Mouse (Mus musculus): ENCODE results near the gene Cenpp. TPM values are rescaled to one million over a fixed set of nuclear protein-coding genes. Genes with fewer than 3 reads are reported as not detected.

The Cenpp gene
- polyA plus RNA-seq, 1 experiment from 2014 or later: 3.8 TPM

- WGBS: 91% methylated on average over 4 of the region's 4 CpGs
Observed at GRCm38 (mm10) chr13:49530636-49531035, 121.9 kb downstream of the Cenpp start.

GRCm38 (mm10) chr13:49526235-49526634, 126.3 kb downstream of the Cenpp start:
- Histone ChIP-seq H3K27ac (ENCODE audit: low read length) (no peak overlapping the region), H3K36me3 (ENCODE audit: insufficient read depth, low read length) (no peaks in the 10 kb centered on the region), H3K4me2 (replicated peaks; ENCODE audit: low read depth, low read length) (no peak overlapping the region), H3K9me3 (ENCODE audit: low read length) (no peaks in the 10 kb centered on the region), H3K4me1 (ENCODE audit: insufficient read depth, low read depth, low read length) (no peaks in the 10 kb centered on the region), H3K27me3 (replicated peaks; ENCODE audit: insufficient read depth, low read length) (no peaks in the 10 kb centered on the region), H3K9ac (replicated peaks; ENCODE audit: low read depth) (no peak overlapping the region), H3K4me3 (ENCODE audit: low read depth, low read length) (no peak overlapping the region)
- ATAC-seq: peak; percentile 71
- no peak for TF ChIP-seq CTCF (IDR thresholded peaks at IDR 0.05)
- TF ChIP-seq EP300 (IDR thresholded peaks at IDR 0.05): peak; percentile 59
- 64% methylated on average over 2 of the region's 2 CpGs for WGBS
- DNase-seq (ENCODE audit: low spot score): peak; percentile 79

More at GRCm38 (mm10) chr13:49530636-49531035, 121.9 kb downstream of the Cenpp start:
- H3K9ac ChIP-seq (replicated peaks; ENCODE audit: low read depth): no peak overlapping the region
- no peaks in the 10 kb centered on the region for H3K27me3 ChIP-seq (replicated peaks; ENCODE audit: insufficient read depth, low read length)
- no peaks in the 10 kb centered on the region for H3K9me3 ChIP-seq (ENCODE audit: low read length)
- no peak overlapping the region for H3K27ac ChIP-seq (ENCODE audit: low read length)
- H3K4me2 ChIP-seq (replicated peaks; ENCODE audit: low read depth, low read length): no peak overlapping the region
- no peaks in the 10 kb centered on the region for H3K36me3 ChIP-seq (ENCODE audit: insufficient read depth, low read length)
- DNase-seq (ENCODE audit: low spot score) (no peak), ATAC-seq (no peak)
- no peak overlapping the region for H3K4me3 ChIP-seq (ENCODE audit: low read depth, low read length)
- TF ChIP-seq CTCF (IDR thresholded peaks at IDR 0.05): no peak
- TF ChIP-seq EP300 (IDR thresholded peaks at IDR 0.05): no peak
- no peaks in the 10 kb centered on the region for H3K4me1 ChIP-seq (ENCODE audit: insufficient read depth, low read depth, low read length)

- Histone ChIP-seq H3K9me3 (ENCODE audit: low read length) (no peaks in the 10 kb centered on the region), H3K27me3 (replicated peaks; ENCODE audit: insufficient read depth, low read length) (no peaks in the 10 kb centered on the region), H3K4me1 (ENCODE audit: insufficient read depth, low read depth, low read length) (no peaks in the 10 kb centered on the region), H3K4me2 (replicated peaks; ENCODE audit: low read depth, low read length) (no peak overlapping the region), H3K27ac (ENCODE audit: low read length) (no peak overlapping the region), H3K9ac (replicated peaks; ENCODE audit: low read depth) (no peak overlapping the region), H3K36me3 (ENCODE audit: insufficient read depth, low read length) (no peaks in the 10 kb centered on the region), H3K4me3 (ENCODE audit: low read depth, low read length) (no peak overlapping the region)
- peak; percentile 73 for ATAC-seq
- no peak for TF ChIP-seq CTCF (IDR thresholded peaks at IDR 0.05)
- no peak for TF ChIP-seq EP300 (IDR thresholded peaks at IDR 0.05)
- DNase-seq (ENCODE audit: low spot score): peak; percentile 30
- 21% methylated on average over 2 of the region's 2 CpGs for WGBS
Observed at GRCm38 (mm10) chr13:49518761-49519160, 133.8 kb downstream of the Cenpp start.

GRCm38 (mm10) chr13:49507176-49507575, 145.4 kb downstream of the Cenpp start:
- ATAC-seq (0 out of 2 replicates have a peak, but pooled peaks have one; percentile 17), DNase-seq (ENCODE audit: low spot score) (peak; percentile 26)
- Histone ChIP-seq H3K27ac (ENCODE audit: low read length) (no peak overlapping the region), H3K4me2 (replicated peaks; ENCODE audit: low read depth, low read length) (no peak overlapping the region), H3K9ac (replicated peaks; ENCODE audit: low read depth) (no peak overlapping the region), H3K4me3 (ENCODE audit: low read depth, low read length) (no peak overlapping the region), H3K9me3 (ENCODE audit: low read length) (no peaks in the 10 kb centered on the region), H3K27me3 (replicated peaks; ENCODE audit: insufficient read depth, low read length) (no peaks in the 10 kb centered on the region), H3K4me1 (ENCODE audit: insufficient read depth, low read depth, low read length) (no peaks in the 10 kb centered on the region; the same call in 1 of the 2 replicates), H3K36me3 (ENCODE audit: insufficient read depth, low read length) (no peaks in the 10 kb centered on the region)
- WGBS: 34% methylated on average over 3 of the region's 3 CpGs
- TF ChIP-seq EP300 (IDR thresholded peaks at IDR 0.05) (no peak), CTCF (IDR thresholded peaks at IDR 0.05) (no peak)

GRCm38 (mm10) chr13:49505776-49506175, 146.8 kb downstream of the Cenpp start:
- no peaks in the 10 kb centered on the region; the same call in 1 of the 2 replicates for H3K4me1 ChIP-seq (ENCODE audit: insufficient read depth, low read depth, low read length)
- no peaks in the 10 kb centered on the region for H3K27me3 ChIP-seq (replicated peaks; ENCODE audit: insufficient read depth, low read length)
- H3K27ac ChIP-seq (ENCODE audit: low read length): no peak overlapping the region
- H3K4me3 ChIP-seq (ENCODE audit: low read depth, low read length): no peak overlapping the region
- no peaks in the 10 kb centered on the region for H3K9me3 ChIP-seq (ENCODE audit: low read length)
- ATAC-seq: no peak
- DNase-seq (ENCODE audit: low spot score): no peak
- 69% methylated on average over 4 of the region's 4 CpGs for WGBS
- H3K4me2 ChIP-seq (replicated peaks; ENCODE audit: low read depth, low read length): 0 out of 2 replicates have a peak overlapping the region, but pooled peaks have one; percentile 0
- TF ChIP-seq CTCF (IDR thresholded peaks at IDR 0.05) (no peak), EP300 (IDR thresholded peaks at IDR 0.05) (no peak)
- H3K9ac ChIP-seq (replicated peaks; ENCODE audit: low read depth): no peak overlapping the region
- H3K36me3 ChIP-seq (ENCODE audit: insufficient read depth, low read length): no peaks in the 10 kb centered on the region

- 0 out of 2 replicates have a peak within 1 kb of the TSS, but pooled peaks have one; percentile 26 for H3K9ac ChIP-seq (replicated peaks; ENCODE audit: low read depth)
- no peaks in the 10 kb centered on the region; the same call in 1 of the 2 replicates for H3K4me1 ChIP-seq (ENCODE audit: insufficient read depth, low read depth, low read length)
- peak within 1 kb of the TSS; percentile 38; the same call in 1 of the 2 replicates for H3K27ac ChIP-seq (ENCODE audit: low read length)
- H3K36me3 ChIP-seq (ENCODE audit: insufficient read depth, low read length): no peaks in the 10 kb centered on the region
- H3K4me2 ChIP-seq (replicated peaks; ENCODE audit: low read depth, low read length): peak within 1 kb of the TSS; percentile 27; the same call in 1 of the 2 replicates
- 47% methylated on average over 4 of the region's 4 CpGs for WGBS
- no peaks in the 10 kb centered on the region for H3K9me3 ChIP-seq (ENCODE audit: low read length)
- H3K27me3 ChIP-seq (replicated peaks; ENCODE audit: insufficient read depth, low read length): no peaks in the 10 kb centered on the region
- H3K4me3 ChIP-seq (ENCODE audit: low read depth, low read length): peak within 1 kb of the TSS; percentile 19
- TF ChIP-seq CTCF (IDR thresholded peaks at IDR 0.05) (no peak), EP300 (IDR thresholded peaks at IDR 0.05) (no peak)
- DNase-seq (ENCODE audit: low spot score) (no peak), ATAC-seq (no peak)
Observed at GRCm38 (mm10) chr13:49504510-49504909, 148.1 kb downstream of the Cenpp start, which contains the start of gene Ecm2. Gene Ecm2 (plus strand): TSS chr13:49504810.

Data from lung, postnatal 0 days (tissue).